Mouse (Mus musculus) G1E (cell line): ENCODE results near the gene Phactr4.

Experiments used
- CTCF ChIP-seq: IDR thresholded peaks from 2 replicates; pipeline ENCODE4 v1.5.1; 2012; ENCODE audit warnings: low read depth, low read length, inconsistent platforms, mixed read lengths
- GATA1 ChIP-seq: IDR thresholded peaks from 2 replicates; pipeline ENCODE4 v1.6.1; 2012; ENCODE audit warnings: borderline replicate concordance, low read length, inconsistent platforms, mixed read lengths
- GATA2 ChIP-seq: IDR thresholded peaks from 2 replicates; pipeline ENCODE4 v1.6.1; 2012; ENCODE audit warnings: low read depth, low read length, inconsistent platforms, borderline replicate concordance
- POLR2AphosphoS5 ChIP-seq: IDR thresholded peaks from 2 replicates; pipeline ENCODE4 v1.6.1; 2012; ENCODE audit warnings: low read depth, low read length, inconsistent platforms; ENCODE audit not compliant: insufficient replicate concordance
- TAL1 ChIP-seq: conservative IDR thresholded peaks from 2 replicates; pipeline ENCODE4 v1.6.1; 2012; ENCODE audit warnings: low read depth, low read length, inconsistent platforms, mixed read lengths

DNA sequence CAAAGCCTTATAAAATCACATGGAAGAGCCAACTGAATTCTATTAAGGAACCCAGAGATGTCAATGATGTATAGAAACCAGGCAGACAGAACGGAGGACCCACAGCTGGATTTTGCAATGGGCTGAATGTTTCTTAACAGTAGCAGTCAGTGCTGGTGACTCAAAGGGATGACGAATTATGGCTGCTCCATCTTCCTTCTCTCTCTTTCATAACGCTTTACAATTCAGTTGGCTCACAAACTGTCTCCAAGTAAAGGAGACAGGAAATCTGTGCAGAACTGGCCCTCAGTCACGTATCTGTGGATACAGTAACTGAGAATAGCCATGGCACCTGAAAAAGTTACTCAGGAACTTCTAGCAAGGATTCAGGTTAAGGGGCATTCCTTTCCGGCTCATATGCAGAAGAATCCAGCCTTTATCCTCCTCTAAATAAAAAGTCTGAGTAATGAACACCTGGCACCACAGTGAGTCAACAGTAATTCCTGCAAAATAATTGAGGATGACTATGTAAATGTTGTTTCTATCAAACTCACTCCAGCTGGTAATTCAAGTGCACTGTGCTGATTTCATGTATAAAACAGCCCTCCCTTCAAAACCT is 19.1 kb downstream of the Phactr4 start:
- no peak for TF ChIP-seq CTCF
- no peak for TF ChIP-seq GATA2
- no peak for TF ChIP-seq POLR2AphosphoS5
- no peak for TF ChIP-seq GATA1
- no peak for TF ChIP-seq TAL1
